Mouse (Mus musculus) hindbrain, embryonic 14.5 days (tissue): Measurements from ENCODE around the gene Elavl2. TPM values are rescaled to one million over a fixed set of nuclear protein-coding genes. Genes with fewer than 3 reads are reported as not detected.

Experiments used
- ATAC-seq: fragments of 200-750 bp; cut with Nextera tagmentation; 2 replicates; pipeline ENCODE4 v1.8.0; 2017; ENCODE audit warnings: moderate number of reproducible peaks, mild to moderate bottlenecking, moderate TSS enrichment, moderate library complexity; ENCODE audit not compliant: low FRiP score
- DNase-seq: peaks from one replicate; pipeline ENCODE4 v3.0.0-alpha.2; 2015; ENCODE audit warnings: low spot score
- H3K27ac ChIP-seq: fragments of 300-500 bp; sonication (generic); 2 replicates; pipeline ENCODE4 v1.5.1; 2014; ENCODE audit warnings: mild to moderate bottlenecking, moderate library complexity
- H3K27me3 ChIP-seq: fragments of 300-500 bp; sonication (generic); 2 replicates; pipeline ENCODE4 v1.6.1; 2014; ENCODE audit warnings: mild to moderate bottlenecking, low read length, mixed read lengths; ENCODE audit not compliant: control insufficient read depth, insufficient read depth
- H3K36me3 ChIP-seq: fragments of 300-500 bp; sonication (generic); replicated peaks from 2 replicates; pipeline ENCODE4 v1.6.1; 2014; ENCODE audit not compliant: control insufficient read depth, insufficient read depth
- H3K4me1 ChIP-seq: fragments of 300-500 bp; sonication (generic); replicated peaks from 2 replicates; pipeline ENCODE4 v1.6.1; 2014; ENCODE audit warnings: antibody characterized with exemption, low read length, mixed read lengths; ENCODE audit not compliant: control insufficient read depth, insufficient read depth
- H3K4me2 ChIP-seq: fragments of 300-500 bp; sonication (generic); replicated peaks from 2 replicates; pipeline ENCODE4 v1.6.1; 2014; ENCODE audit warnings: mild to moderate bottlenecking, moderate library complexity
- H3K4me3 ChIP-seq: fragments of 300-500 bp; sonication (generic); replicated peaks from 2 replicates; pipeline ENCODE4 v1.5.1; 2014; ENCODE audit warnings: mild to moderate bottlenecking, low read length
- H3K9ac ChIP-seq: fragments of 300-500 bp; sonication (generic); 2 replicates; pipeline ENCODE4 v1.6.1; 2014
- H3K9me3 ChIP-seq: fragments of 300-500 bp; sonication (generic); 2 replicates; pipeline ENCODE4 v1.6.1; 2016; ENCODE audit warnings: low read length; ENCODE audit not compliant: control insufficient read depth
- WGBS: fragments of 180-500 bp; shearing (Covaris S2); extraction: QIAGEN DNeasy Blood & Tissue Kit; methylation state at CpG from one replicate; pipeline ENCODE4 v1.1.7; 2014; 5-methylcytosine and 5-hydroxymethylcytosine counted together
- polyA plus RNA-seq: library from polyadenylated mRNA; unstranded; fragments of >200 nt; fragmentation: Nextera tagmentation; extraction: Ambion mirVana; gene quantifications from 2 replicates; pipeline ENCODE4 v1.2.1, GENCODE M21; 2014

Gene Elavl2
- polyA plus RNA-seq, 1 experiment from 2014 or later, result 172 TPM

DNA sequence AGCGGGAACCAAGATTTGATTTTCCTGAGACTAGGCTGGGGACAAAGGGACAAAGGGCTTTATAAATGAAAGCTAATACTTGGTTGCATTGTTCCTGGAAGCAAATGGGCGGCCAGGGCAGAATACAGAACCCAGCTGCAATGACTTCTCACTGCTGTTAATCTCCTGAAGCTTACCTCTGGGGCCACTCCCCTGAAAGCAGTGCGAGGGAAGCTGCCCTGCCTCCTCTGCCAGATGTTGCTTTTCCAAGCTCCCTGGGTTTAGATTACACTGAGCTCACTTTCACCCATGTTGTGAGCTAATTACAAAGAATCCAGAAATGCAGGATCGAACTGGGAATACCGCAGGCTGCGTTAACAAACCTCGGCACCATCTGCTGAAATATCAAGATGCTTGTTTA, 163.6 kb downstream of the Elavl2 start:
- Histone ChIP-seq H3K4me3 (no peak overlapping the region), H3K27ac (peak overlapping the region; percentile 41), H3K9me3 (no peaks in the 10 kb centered on the region), H3K4me2 (no peak overlapping the region), H3K27me3 (no peaks in the 10 kb centered on the region), H3K4me1 (peaks cover 3% of the 10 kb centered on the region; the same call in 1 of the 2 replicates), H3K36me3 (0 out of 2 replicates have a peak, but pooled peaks cover 3% of the 10 kb centered on the region), H3K9ac (no peak overlapping the region)
- ATAC-seq, result peak; percentile 65
- no peak for DNase-seq
- 27% methylated on average over 7 of the region's 7 CpGs for WGBS

- Histone ChIP-seq H3K9me3 (no peaks in the 10 kb centered on the region), H3K4me2 (no peak overlapping the region), H3K9ac (no peak overlapping the region), H3K27ac (no peak overlapping the region), H3K4me3 (no peak overlapping the region), H3K36me3 (0 out of 2 replicates have a peak, but pooled peaks cover 3% of the 10 kb centered on the region), H3K4me1 (peaks cover 10% of the 10 kb centered on the region; the same call in 1 of the 2 replicates), H3K27me3 (no peaks in the 10 kb centered on the region)
- WGBS, result 78% methylated on average over 6 of the region's 6 CpGs
- no peak for DNase-seq
- no peak for ATAC-seq
Observed at GRCm38 (mm10) chr4:91234941-91235340, 165.6 kb downstream of the Elavl2 start.

DNA sequence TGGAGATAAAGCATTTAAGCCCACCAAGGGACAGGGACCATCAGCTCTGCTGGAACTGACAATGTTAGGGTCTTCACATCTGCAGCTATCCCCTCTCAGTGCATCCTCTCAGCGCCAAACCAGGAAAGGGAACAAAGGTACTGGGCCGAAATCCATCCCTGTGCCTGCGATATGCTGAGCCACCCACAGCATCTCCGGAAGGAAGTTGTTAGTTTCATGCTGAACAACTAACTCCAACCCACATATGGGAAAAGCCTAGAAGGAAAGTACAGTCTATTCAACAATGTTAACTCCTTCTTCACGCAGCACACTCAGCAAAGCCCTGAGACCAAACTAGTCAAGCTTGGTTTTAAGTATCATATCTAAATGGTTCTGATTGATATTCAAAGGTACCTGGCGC, 167.0 kb downstream of the Elavl2 start:
- H3K27ac ChIP-seq, result no peak overlapping the region
- no peak overlapping the region for H3K4me2 ChIP-seq
- no peak overlapping the region for H3K4me3 ChIP-seq
- H3K36me3 ChIP-seq, result peaks cover 16% of the 10 kb centered on the region
- no peaks in the 10 kb centered on the region for H3K27me3 ChIP-seq
- H3K4me1 ChIP-seq, result peaks cover 10% of the 10 kb centered on the region; the same call in 1 of the 2 replicates
- DNase-seq, result no peak
- no peak for ATAC-seq
- no peaks in the 10 kb centered on the region for H3K9me3 ChIP-seq
- H3K9ac ChIP-seq, result no peak overlapping the region
- WGBS, result 90% methylated on average over 6 of the region's 6 CpGs

GRCm38 (mm10) chr4:91230439-91230863, 170.1 kb downstream of the Elavl2 start:
- ATAC-seq (peak; percentile 36; the same call in 1 of the 2 replicates), DNase-seq (no peak)
- Histone ChIP-seq H3K27ac (no peak overlapping the region), H3K9me3 (no peaks in the 10 kb centered on the region), H3K4me2 (no peak overlapping the region), H3K36me3 (peaks cover 40% of the 10 kb centered on the region), H3K27me3 (no peaks in the 10 kb centered on the region), H3K9ac (no peak overlapping the region), H3K4me1 (0 out of 2 replicates have a peak, but pooled peaks cover 8% of the 10 kb centered on the region), H3K4me3 (no peak overlapping the region)
- WGBS, result 58% methylated on average over 1 of the region's 1 CpGs

GRCm38 (mm10) chr4:91228341-91228740, 172.2 kb downstream of the Elavl2 start:
- 95% methylated on average over 3 of the region's 3 CpGs for WGBS
- 0 out of 2 replicates have a peak, but pooled peaks cover 8% of the 10 kb centered on the region for H3K4me1 ChIP-seq
- H3K27ac ChIP-seq, result no peak overlapping the region
- H3K4me2 ChIP-seq, result no peak overlapping the region
- no peak overlapping the region for H3K9ac ChIP-seq
- no peaks in the 10 kb centered on the region for H3K27me3 ChIP-seq
- no peak for ATAC-seq
- H3K9me3 ChIP-seq, result no peaks in the 10 kb centered on the region
- peaks cover 51% of the 10 kb centered on the region for H3K36me3 ChIP-seq
- no peak for DNase-seq
- H3K4me3 ChIP-seq, result no peak overlapping the region

- no peak overlapping the region for H3K4me2 ChIP-seq
- H3K27ac ChIP-seq, result no peak overlapping the region
- 84% methylated on average over 4 of the region's 4 CpGs for WGBS
- no peaks in the 10 kb centered on the region for H3K9me3 ChIP-seq
- H3K27me3 ChIP-seq, result no peaks in the 10 kb centered on the region
- peaks cover 63% of the 10 kb centered on the region for H3K36me3 ChIP-seq
- H3K4me1 ChIP-seq, result no peaks in the 10 kb centered on the region
- ATAC-seq (no peak), DNase-seq (no peak)
- no peak overlapping the region for H3K4me3 ChIP-seq
- H3K9ac ChIP-seq, result no peak overlapping the region
Observed at GRCm38 (mm10) chr4:91223811-91224210, 176.8 kb downstream of the Elavl2 start.

- no peaks in the 10 kb centered on the region for H3K9me3 ChIP-seq
- no peak for DNase-seq
- no peaks in the 10 kb centered on the region for H3K27me3 ChIP-seq
- no peak overlapping the region for H3K4me3 ChIP-seq
- H3K36me3 ChIP-seq, result peaks cover 55% of the 10 kb centered on the region
- no peak overlapping the region for H3K27ac ChIP-seq
- WGBS, result 72% methylated on average over 3 of the region's 3 CpGs
- no peaks in the 10 kb centered on the region for H3K4me1 ChIP-seq
- no peak overlapping the region for H3K9ac ChIP-seq
- ATAC-seq, result peak; percentile 61; the same call in 1 of the 2 replicates
- H3K4me2 ChIP-seq, result no peak overlapping the region
Observed at GRCm38 (mm10) chr4:91219322-91219721, 181.3 kb downstream of the Elavl2 start.

DNA sequence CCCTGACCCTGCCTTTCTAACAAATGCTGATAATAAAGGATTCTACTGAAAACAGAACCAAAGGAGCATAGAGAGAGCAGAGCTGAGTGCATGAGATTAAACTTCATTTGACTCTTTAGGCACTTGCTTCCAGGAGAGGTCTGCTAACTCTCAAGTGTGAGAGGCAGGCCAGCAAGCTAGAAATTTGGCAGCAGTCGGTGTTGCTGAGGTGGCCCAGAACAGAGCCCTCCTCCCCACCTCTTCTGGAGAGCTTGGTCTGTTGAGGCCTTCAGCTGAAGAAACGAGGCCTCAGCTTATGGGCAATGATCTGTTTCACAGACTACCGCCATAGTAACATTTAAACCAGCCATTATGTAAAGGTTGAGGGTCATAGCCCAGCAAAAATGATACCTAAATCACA, 186.7 kb downstream of the Elavl2 start:
- H3K4me2 ChIP-seq, result no peak overlapping the region
- 89% methylated on average over 3 of the region's 3 CpGs for WGBS
- H3K4me1 ChIP-seq, result no peaks in the 10 kb centered on the region
- no peak overlapping the region for H3K9ac ChIP-seq
- no peaks in the 10 kb centered on the region for H3K27me3 ChIP-seq
- ATAC-seq (no peak), DNase-seq (no peak)
- no peak overlapping the region for H3K27ac ChIP-seq
- peaks cover 59% of the 10 kb centered on the region for H3K36me3 ChIP-seq
- no peaks in the 10 kb centered on the region for H3K9me3 ChIP-seq
- no peak overlapping the region for H3K4me3 ChIP-seq

- peaks cover 26% of the 10 kb centered on the region for H3K36me3 ChIP-seq
- H3K27me3 ChIP-seq, result no peaks in the 10 kb centered on the region
- ATAC-seq (no peak), DNase-seq (no peak)
- no peak overlapping the region for H3K4me3 ChIP-seq
- no peak overlapping the region for H3K9ac ChIP-seq
- H3K27ac ChIP-seq, result no peak overlapping the region
- no peaks in the 10 kb centered on the region for H3K4me1 ChIP-seq
- no peak overlapping the region for H3K4me2 ChIP-seq
- H3K9me3 ChIP-seq, result no peaks in the 10 kb centered on the region
- 69% methylated on average over 6 of the region's 6 CpGs for WGBS
Observed at GRCm38 (mm10) chr4:91208415-91209292, 191.9 kb downstream of the Elavl2 start.
